ENCODE assay signal across 11 mouse cellular contexts in the genomic region with DNA sequence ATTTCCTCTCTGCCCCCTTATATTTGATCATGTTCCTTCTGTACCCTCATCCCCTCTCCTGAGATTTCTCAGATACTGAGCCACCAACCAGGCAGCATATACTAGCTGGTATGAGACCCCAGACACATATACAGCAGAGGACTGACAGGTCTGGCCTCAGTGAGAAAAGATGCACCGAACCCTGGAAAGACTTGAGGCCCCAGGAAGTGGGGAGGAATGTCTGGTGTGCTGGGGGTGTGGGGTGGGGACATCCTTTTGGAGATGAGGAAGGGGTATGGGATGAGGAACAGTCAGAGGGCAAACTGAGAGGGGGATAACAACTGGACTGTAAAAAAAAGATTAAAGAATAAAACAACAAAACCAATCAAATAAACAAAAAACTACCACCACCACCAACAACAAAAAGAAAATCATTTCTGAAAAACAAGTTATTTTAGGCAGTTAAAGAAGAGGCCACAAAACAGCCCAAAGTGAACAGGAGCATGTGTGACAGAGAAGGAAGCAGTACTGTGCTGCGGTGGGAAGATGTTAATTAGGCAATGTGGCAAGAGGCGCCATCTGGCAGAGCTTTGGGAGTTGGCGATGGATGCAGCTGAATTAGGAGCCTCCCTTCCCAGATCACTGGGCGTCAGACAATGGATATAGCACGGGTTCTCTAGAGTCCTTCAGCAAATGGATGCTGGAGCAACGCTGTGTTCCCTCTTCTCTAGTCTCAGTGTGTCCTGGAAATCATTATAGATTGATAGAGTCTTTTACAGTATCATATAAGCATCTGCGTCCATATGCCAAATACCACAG. TPM values are rescaled to one million over a fixed set of nuclear protein-coding genes. Genes with fewer than 3 reads are reported as not detected.
DNase-seq lines count a peak whose midpoint lies in the region; ATAC-seq lines count a peak whose summit lies in the region.
"Had no signal": no experiment of that assay in that cellular context is flagged by ENCODE, and none has a peak within 500 bp of the region (broad histone marks: within the 10 kb centered on the region; RNA-seq: fewer than 3 reads in every experiment).

No protein-coding gene starts in this region.

- peaks cover 10% of the 10 kb centered on the region; the same call in 1 of the 2 replicates for H3K4me1 ChIP-seq in hindbrain, embryonic 13.5 days (replicated peaks)

- H3K4me3 ChIP-seq in hindbrain, embryonic 13.5 days: no peak overlapping the region
- H3K4me3 ChIP-seq: limb, embryonic 10.5 days; myocyte had no signal

- no peak overlapping the region for H3K9ac ChIP-seq in hindbrain, embryonic 13.5 days

- H3K27ac ChIP-seq in hindbrain, embryonic 13.5 days: peak overlapping the region; percentile 25; the same call in 1 of the 2 replicates
- H3K27ac ChIP-seq: limb, embryonic 10.5 days had no signal

- peak; percentile 33 for DNase-seq in embryo, embryonic 10 days (ENCODE audit: low spot score)
- DNase-seq in embryo, embryonic 9.5 days (ENCODE audit: extremely low spot score): no peak
- peak; percentile 83 to 97 for DNase-seq in left cerebral cortex, postnatal 25 days (ENCODE audit: low spot score in 2 of 2)
- DNase-seq in right cerebral cortex, postnatal 14 days: peak; percentile 62
- DNase-seq in thymus, postnatal 0 days (ENCODE audit: low spot score): no peak
- DNase-seq in adrenal gland, postnatal 4 days (ENCODE audit: low spot score in 2 of 2): no peak
- DNase-seq in kidney, postnatal 10 days: no peak
- DNase-seq: thymus, postnatal 25 days had no signal

- peak; percentile 92 for ATAC-seq in hindbrain, embryonic 13.5 days (ENCODE audit: low FRiP score)

- H3K4me2 ChIP-seq in hindbrain, embryonic 13.5 days: 0 out of 2 replicates have a peak overlapping the region, but pooled peaks have one; percentile 7

- H3K36me3 ChIP-seq in hindbrain, embryonic 13.5 days: no peaks in the 10 kb centered on the region

- intact Hi-C loops in left cerebral cortex, postnatal 25 days (cut with DNase I): loop anchor here (5.0 kb wide), 2 partner anchors 135 to 485 kb away; no protein-coding TSS in a partner anchor

- H3K9me3 ChIP-seq in hindbrain, embryonic 13.5 days: no peaks in the 10 kb centered on the region
- H3K9me3 ChIP-seq: limb, embryonic 10.5 days had no signal

- 0 out of 2 replicates have a peak, but pooled peaks cover 4% of the 10 kb centered on the region for H3K27me3 ChIP-seq in hindbrain, embryonic 13.5 days

- 32% methylated on average over 8 of the region's 8 CpGs for WGBS in hindbrain, embryonic 13.5 days

RNA-seq across cellular contexts. Expression of a gene that starts 9.5 kb away (rescaled TPM):
- polyA plus RNA-seq in hindbrain, embryonic 13.5 days (2015; fragmentation: Nextera tagmentation; extraction: Ambion mirVana): 2.3 and 2.4 TPM in 2 replicates
- total RNA-seq in left cerebral cortex, postnatal 25 days (2021): 1 to 10 TPM; 9.3 to 9.8 TPM
- 0.74 and 1.4 TPM in 2 replicates for polyA plus RNA-seq in thymus, postnatal 0 days (2015; fragmentation: Nextera tagmentation; extraction: Ambion mirVana)
- 10 to 100 TPM; 38.2 to 40.7 TPM for total RNA-seq in adrenal gland, postnatal 4 days (2021)

Comparison
In these comparisons a context has a peak if more than half of its experiments do, and no peak if none do; other contexts are left out.
1. DNase-seq: peak in embryo, embryonic 10 days (single experiment), left cerebral cortex, postnatal 25 days (2 of 2) and right cerebral cortex, postnatal 14 days (single experiment); none in embryo, embryonic 9.5 days (single experiment), thymus, postnatal 0 days (single experiment), adrenal gland, postnatal 4 days (0 of 2) and kidney, postnatal 10 days (single experiment).